Mouse (Mus musculus) adrenal gland, adult 2 months (tissue): ENCODE measurements around the gene Glt8d2. TPM values are rescaled to one million over a fixed set of nuclear protein-coding genes. Genes with fewer than 3 reads are reported as not detected.
A peak's percentile ranks its signal among the peaks of the same experiment; 100 is the strongest.

Experiments used
- DNase-seq: peaks from one replicate; pipeline ENCODE4 v3.0.0; 2021
- long read RNA-seq: library from polyadenylated mRNA; stranded (forward); transcript quantifications from one replicate; pipeline ENCODE4 v2.0.0, GENCODE M21; 2021
- polyA plus RNA-seq: library from polyadenylated mRNA; depleted of rRNA; stranded (reverse); fragments of >200 nt; gene quantifications from 2 replicates; pipeline ENCODE4 v1.2.3, GENCODE M21; 2012; rRNA removed
- total RNA-seq, 2 experiments: library from RNA; stranded (reverse); gene quantifications; 2 replicates each; pipeline ENCODE4 v1.2.3; 2021

The Glt8d2 gene
- total RNA-seq (1 to 10 TPM; 1.4 to 3.1 TPM), polyA plus RNA-seq (0.32 and 0.76 TPM in 2 replicates)
- long read RNA-seq, result 0 reads

- DNase-seq, result peak; percentile 67
These were observed at the start of gene Glt8d2 for GRCm38 (mm10) chr10:82690494-82690893. TSS of gene Glt8d2 (minus strand) at chr10:82690650.

- DNase-seq, result no peak
These were observed 9.0 kb upstream of the Glt8d2 start for GRCm38 (mm10) chr10:82699296-82699941.

GRCm38 (mm10) chr10:82698712-82699261 lies 8.3 kb upstream of the Glt8d2 start:
- peak; percentile 95 for DNase-seq

- no peak for DNase-seq
These were observed 7.0 kb upstream of the Glt8d2 start for GRCm38 (mm10) chr10:82697305-82697898.

GRCm38 (mm10) chr10:82696453-82697079 lies 6.1 kb upstream of the Glt8d2 start:
- DNase-seq, result peak; percentile 30

GRCm38 (mm10) chr10:82695956-82696355 lies 5.5 kb upstream of the Glt8d2 start, which contains the start of gene Hcfc2:
TSS of gene Hcfc2 (plus strand) at chr10:82696160.
- DNase-seq, result peak; percentile 18

GRCm38 (mm10) chr10:82689681-82690211 lies 704 bp downstream of the Glt8d2 start:
- DNase-seq, result peak; percentile 30

GRCm38 (mm10) chr10:82685440-82685839 lies 5.0 kb downstream of the Glt8d2 start:
- DNase-seq, result no peak

- DNase-seq, result no peak
These were observed 8.8 kb downstream of the Glt8d2 start for GRCm38 (mm10) chr10:82681639-82682038.

- DNase-seq, result no peak
These were observed 9.7 kb downstream of the Glt8d2 start for GRCm38 (mm10) chr10:82680769-82681168.

GRCm38 (mm10) chr10:82676949-82677348 lies 13.5 kb downstream of the Glt8d2 start:
- DNase-seq, result no peak

GRCm38 (mm10) chr10:82670205-82670604 lies 20.2 kb downstream of the Glt8d2 start:
- DNase-seq, result no peak

GRCm38 (mm10) chr10:82666436-82667234 lies 23.8 kb downstream of the Glt8d2 start:
- DNase-seq, result peak; percentile 87

GRCm38 (mm10) chr10:82665951-82666350 lies 24.5 kb downstream of the Glt8d2 start:
- no peak for DNase-seq

GRCm38 (mm10) chr10:82663289-82663688 lies 27.2 kb downstream of the Glt8d2 start:
- no peak for DNase-seq

- no peak for DNase-seq
These were observed 28.0 kb downstream of the Glt8d2 start for GRCm38 (mm10) chr10:82662267-82662990.

- no peak for DNase-seq
These were observed 28.6 kb downstream of the Glt8d2 start for GRCm38 (mm10) chr10:82661820-82662219.

GRCm38 (mm10) chr10:82654581-82654980 lies 35.9 kb downstream of the Glt8d2 start:
- no peak for DNase-seq

GRCm38 (mm10) chr10:82652625-82653024 lies 37.8 kb downstream of the Glt8d2 start:
- no peak for DNase-seq

- no peak for DNase-seq
These were observed 39.2 kb downstream of the Glt8d2 start for GRCm38 (mm10) chr10:82651221-82651620.

GRCm38 (mm10) chr10:82647205-82647811 lies 43.1 kb downstream of the Glt8d2 start:
- DNase-seq, result no peak
